Mouse (Mus musculus): ENCODE measurements around the gene Eftud2. TPM values are rescaled to one million over a fixed set of nuclear protein-coding genes. Genes with fewer than 3 reads are reported as not detected.

Gene Eftud2
- total RNA-seq, 2 experiments from 2014 or later: 24.5 to 24.7 TPM

GRCm38 (mm10) chr11:102881314-102882198 lies 771 bp upstream of the Eftud2 start:
- no peak for DNase-seq (ENCODE audit: low spot score)

GRCm38 (mm10) chr11:102879558-102879957 lies 1.2 kb downstream of the Eftud2 start:
- DNase-seq (ENCODE audit: low spot score): no peak

DNA sequence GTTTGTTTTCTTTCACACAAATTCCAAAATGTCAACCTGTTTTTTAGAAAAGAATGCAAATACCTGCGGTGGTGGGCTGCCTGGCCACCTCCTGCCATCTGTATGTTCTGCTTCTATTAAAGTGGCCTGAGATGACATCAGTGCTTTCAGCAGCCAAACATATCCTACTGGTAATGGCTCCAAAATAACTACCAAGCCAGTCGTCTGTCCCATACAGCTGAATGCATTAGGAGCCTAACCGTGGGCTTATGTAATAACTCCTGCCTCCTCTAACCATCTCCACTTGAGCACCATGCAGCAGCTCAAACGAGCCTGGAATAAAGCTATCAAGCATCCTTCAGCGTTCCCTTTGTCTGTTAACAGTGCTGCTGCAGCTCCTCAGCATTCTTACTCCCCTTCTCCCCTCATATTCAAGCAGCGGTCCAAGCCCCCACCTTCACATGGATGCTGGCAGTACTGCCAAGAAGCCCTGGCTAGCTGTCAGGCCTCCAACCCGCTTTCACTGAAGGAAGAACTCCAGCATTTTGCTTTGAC lies 5.9 kb downstream of the Eftud2 start:
- DNase-seq (ENCODE audit: low spot score): no peak

DNA sequence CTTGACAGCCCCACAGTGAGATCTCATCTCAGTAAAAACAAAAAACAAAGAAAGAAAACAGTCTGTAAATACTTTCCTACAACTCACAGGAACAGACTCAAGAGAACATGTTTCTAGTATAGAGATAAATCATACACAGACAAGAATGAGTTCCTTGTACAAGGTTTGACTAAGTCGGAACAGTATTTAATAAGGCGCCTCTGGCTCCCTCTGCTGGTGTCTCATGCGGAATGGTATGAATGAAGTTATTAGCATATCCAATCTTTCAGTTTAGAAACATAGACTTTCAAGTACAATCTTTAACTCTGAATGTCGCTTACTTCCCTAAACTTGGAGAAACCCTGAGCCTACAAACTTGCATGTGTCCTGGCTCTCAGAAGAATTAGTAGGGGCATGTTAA lies 16.5 kb downstream of the Eftud2 start:
- DNase-seq (ENCODE audit: low spot score): peak; percentile 66

DNA sequence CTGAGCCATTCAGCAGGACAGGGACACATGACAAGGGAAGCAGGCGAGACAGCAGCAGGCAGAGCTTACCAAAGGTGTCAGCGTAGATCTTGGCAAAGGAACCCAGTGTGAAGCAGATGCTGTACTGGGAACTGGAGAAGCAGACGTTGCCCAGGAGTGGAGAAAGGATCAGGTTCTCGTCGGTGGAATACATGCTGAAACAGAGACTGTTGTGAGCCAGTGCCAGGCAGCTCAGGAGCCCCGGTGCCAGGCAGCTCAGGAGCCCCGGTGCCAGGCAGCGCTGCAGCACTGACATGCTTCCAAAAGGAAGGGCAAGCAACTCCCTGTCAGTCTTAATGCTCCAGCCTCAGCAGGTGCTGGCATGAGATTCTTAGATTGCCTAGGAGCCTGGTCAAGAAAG lies 20.9 kb downstream of the Eftud2 start:
- DNase-seq (ENCODE audit: low spot score): peak; percentile 76

- peak; percentile 29 for DNase-seq (ENCODE audit: low spot score)
These were observed 21.8 kb downstream of the Eftud2 start for GRCm38 (mm10) chr11:102858951-102859350.

GRCm38 (mm10) chr11:102855941-102856340 lies 24.8 kb downstream of the Eftud2 start:
- DNase-seq (ENCODE audit: low spot score): no peak

- DNase-seq (ENCODE audit: low spot score): no peak
These were observed 27.0 kb downstream of the Eftud2 start for GRCm38 (mm10) chr11:102853760-102854159.

DNA sequence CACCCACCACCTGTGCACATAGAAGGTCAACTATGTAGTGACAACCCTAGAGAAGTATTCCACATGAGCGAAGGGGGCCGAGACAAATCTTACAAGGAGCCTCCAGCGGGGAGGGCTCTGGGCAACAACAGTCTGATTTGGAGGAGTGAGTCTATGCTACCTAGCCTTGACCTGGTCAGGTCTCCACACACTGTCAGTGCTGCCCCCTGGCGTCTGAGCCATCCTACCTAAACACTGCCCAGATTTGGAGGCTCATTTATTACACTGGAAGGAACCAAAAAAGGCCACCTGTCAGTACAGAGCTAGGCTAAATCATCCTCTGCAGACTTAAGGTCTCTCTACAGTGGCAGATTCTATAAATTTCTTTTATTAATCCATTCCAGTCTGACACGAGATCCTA lies 28.9 kb downstream of the Eftud2 start:
- peak; percentile 61 for DNase-seq (ENCODE audit: low spot score)

GRCm38 (mm10) chr11:102845926-102846325 lies 34.9 kb downstream of the Eftud2 start:
- DNase-seq (ENCODE audit: low spot score): no peak

DNA sequence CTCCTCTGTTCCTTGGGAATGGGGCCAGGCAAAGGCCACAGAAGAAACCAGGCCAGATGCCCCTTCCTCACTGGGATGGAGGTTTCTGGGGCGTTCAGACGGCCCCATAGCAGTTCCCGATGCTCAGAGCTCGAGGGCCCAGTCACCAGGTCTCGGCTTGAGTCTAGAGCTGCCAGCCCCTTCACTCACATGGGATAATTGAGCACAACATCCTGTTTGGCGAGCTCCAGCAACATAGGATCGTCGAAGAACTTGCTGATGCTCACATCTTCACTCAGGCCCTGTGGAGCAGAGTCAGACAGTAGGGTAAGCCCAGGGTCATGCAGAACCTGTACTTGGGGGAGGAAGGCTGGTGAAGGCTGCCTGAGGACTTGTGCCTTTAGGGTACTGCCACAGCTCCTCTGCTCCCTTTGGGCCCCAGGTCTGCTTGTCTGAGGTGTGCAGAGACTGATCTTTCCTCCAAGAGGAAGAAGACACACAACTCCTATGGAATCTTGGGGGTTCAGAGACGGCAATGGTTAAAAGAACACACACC lies 42.1 kb downstream of the Eftud2 start:
- DNase-seq (ENCODE audit: low spot score): no peak

- DNase-seq (ENCODE audit: low spot score): no peak
These were observed 42.7 kb downstream of the Eftud2 start for GRCm38 (mm10) chr11:102838126-102838525.

DNA sequence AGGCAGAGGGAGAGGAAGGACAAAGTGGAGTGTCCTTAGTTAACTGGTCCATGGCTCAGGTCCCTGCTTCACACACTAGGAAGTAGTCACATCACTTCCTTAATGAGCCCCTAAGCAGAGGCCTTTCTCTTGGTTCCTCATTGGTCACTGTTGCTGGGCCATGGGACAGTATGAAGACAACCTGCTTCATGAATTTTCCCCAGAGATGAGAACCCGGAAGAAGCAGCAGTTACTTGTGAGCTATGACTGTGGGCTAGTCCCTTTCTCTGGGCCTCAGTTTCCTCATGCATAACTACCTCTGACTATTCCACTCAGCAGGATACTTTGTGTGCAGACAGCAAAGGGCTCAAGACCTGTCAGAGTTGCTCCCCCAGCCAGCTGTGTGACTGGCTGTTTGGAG lies 43.4 kb downstream of the Eftud2 start:
- DNase-seq (ENCODE audit: low spot score): no peak

DNA sequence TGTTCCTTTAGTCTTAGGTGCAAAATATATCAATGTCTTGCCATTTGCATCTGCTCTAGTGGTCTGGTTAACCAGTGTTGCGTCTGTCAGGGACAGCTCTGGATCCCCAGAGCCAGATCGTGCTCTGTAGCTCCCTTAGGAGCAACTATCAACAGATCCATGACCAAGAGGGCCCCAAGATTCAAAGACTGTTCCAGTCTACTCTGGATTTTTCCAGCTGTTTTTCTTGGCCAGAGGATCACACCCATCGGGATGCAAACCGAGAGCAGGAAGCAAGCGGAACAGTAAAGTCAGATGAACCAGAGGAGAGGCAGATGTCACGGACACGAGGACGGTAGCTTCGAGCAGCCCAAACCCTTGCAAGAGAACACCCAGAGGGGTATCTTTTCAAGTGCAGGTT lies 44.6 kb downstream of the Eftud2 start:
- no peak for DNase-seq (ENCODE audit: low spot score)

DNA sequence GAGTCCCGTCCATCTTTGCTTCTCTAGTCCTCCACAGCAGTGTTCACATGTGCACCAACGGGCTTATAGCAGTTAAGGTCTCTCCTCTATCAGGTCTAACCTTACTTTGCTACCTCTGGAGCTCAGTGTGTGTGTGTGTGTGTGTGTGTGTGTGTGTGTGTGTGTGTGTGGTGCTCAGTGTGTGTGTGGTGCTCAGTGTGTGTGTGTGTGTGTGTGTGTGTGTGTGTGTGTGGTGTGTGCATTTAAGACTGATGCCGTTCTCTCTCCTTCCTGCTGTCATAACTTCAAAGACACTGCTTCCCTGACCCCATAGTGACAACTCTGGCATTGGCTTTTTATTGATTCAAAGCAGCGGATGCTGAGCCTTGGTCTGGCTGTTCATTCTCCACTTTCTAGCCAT lies 45.2 kb downstream of the Eftud2 start, which contains the start of gene Higd1b:
Higd1b (plus strand) TSS at position 301 of the 400 bp plus-strand sequence.
- DNase-seq (ENCODE audit: low spot score): no peak

GRCm38 (mm10) chr11:102834219-102834618 lies 46.6 kb downstream of the Eftud2 start:
- no peak for DNase-seq (ENCODE audit: low spot score)

DNA sequence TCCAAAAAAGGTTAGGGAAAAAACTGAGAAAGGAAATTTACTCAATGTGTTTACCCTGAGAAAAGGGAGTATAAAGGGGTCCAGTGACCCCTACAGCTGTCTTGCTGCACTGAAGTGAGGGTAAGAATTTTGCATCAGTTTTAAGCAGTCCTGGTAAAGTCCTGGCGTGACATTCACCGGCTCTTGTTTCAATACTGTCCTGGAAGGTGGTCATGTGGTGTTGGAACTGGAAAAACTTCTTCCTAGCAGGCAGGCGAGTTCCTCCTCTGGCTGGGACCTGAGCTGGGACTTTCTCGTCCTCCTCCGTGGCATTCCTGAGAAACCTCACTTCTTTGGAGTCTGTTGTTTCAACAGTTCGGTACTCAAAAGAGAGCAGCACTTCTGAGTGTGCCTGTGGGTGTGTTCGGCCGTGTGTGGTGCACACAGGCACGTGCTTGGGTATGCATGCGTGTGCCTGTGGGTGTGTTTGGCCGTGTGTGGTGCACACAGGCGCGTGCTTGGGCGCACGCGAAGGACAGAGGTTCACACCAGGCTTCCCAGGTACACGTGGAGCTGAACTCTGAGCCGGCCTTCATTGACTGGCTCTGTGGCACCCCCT lies 48.0 kb downstream of the Eftud2 start:
- DNase-seq (ENCODE audit: low spot score): no peak

DNA sequence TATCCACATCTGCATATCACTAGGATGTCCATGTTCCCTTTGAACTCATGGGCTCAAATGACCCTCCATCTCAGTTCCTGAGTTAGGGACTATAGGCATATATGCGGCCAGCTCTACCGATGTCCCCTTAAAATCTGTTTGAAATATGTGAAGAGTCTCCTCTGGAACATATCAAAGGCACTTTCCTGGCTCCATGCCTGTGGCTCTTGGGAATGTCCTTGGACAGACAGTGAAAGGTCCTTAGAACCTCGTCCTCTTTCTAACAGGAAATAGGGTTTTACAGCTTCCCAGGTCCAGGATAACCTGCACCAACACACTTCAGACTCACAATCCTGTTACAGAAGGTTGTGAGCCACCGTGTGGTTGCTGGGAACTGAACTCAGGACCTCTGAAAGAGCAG lies 50.5 kb downstream of the Eftud2 start:
- no peak for DNase-seq (ENCODE audit: low spot score)

GRCm38 (mm10) chr11:102827097-102827496 lies 53.7 kb downstream of the Eftud2 start:
- no peak for DNase-seq (ENCODE audit: low spot score)

DNA sequence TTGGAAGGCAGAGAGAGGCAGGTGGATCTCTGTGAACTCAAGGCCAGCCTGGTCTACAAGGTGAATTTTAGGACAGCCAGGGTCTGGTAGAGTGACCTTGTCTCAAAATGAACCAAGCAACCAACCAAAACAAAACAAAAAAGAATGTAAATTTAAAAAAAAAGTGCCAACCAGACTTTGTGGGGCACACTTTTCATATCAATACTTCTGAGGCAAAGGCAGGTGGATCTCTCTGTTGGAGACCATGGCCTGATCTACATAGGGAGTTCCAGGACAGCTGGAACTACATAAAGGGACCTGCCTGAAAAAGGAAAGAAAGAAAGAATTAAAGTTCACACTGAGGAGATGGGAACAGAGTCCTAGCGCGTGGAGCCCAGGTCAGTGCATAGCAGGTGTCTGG lies 54.3 kb downstream of the Eftud2 start:
- no peak for DNase-seq (ENCODE audit: low spot score)

GRCm38 (mm10) chr11:102821231-102821630 lies 59.6 kb downstream of the Eftud2 start:
- DNase-seq (ENCODE audit: low spot score): no peak

GRCm38 (mm10) chr11:102820432-102820831 lies 60.4 kb downstream of the Eftud2 start:
- DNase-seq (ENCODE audit: low spot score): no peak

All from gastrocnemius, adult 18-20 months (tissue).